ENCODE assay signal across 14 mouse cellular contexts in genomic region chr6:17409703-17410408, GRCm38 (mm10). TPM values are rescaled to one million over a fixed set of nuclear protein-coding genes. Genes with fewer than 3 reads are reported as not detected.
DNase-seq lines count a peak whose midpoint lies in the region; ATAC-seq and TF ChIP-seq lines count a peak whose summit lies in the region.
"Had no signal": no experiment of that assay in that cellular context is flagged by ENCODE, and none has a peak within 500 bp of the region (broad histone marks: within the 10 kb centered on the region; RNA-seq: fewer than 3 reads in every experiment).

No protein-coding gene starts in this region.

- TF ChIP-seq CTCF in liver, adult 2 months (IDR thresholded peaks at IDR 0.05; ENCODE audit: low read depth, low read length), result no peak
- TF ChIP-seq CTCF in MEL (IDR thresholded peaks at IDR 0.05 in 2 of 3, conservative IDR thresholded peaks at IDR 0.05 in 1 of 3; ENCODE audit: control insufficient read depth in 1 of 3, insufficient read depth in 1 of 3, low read depth in 2 of 3, low read length in 3 of 3, poor library complexity in 1 of 3, severe bottlenecking in 1 of 3), result no peak
- no peak for TF ChIP-seq CTCF in stomach, postnatal 0 days (IDR thresholded peaks at IDR 0.05; ENCODE audit: low read depth)
- TF ChIP-seq CTCF in midbrain, postnatal 0 days (IDR thresholded peaks at IDR 0.05), result no peak

- peak; percentile 55 for ATAC-seq in liver, embryonic 13.5 days (ENCODE audit: low read depth)
- ATAC-seq in stomach, postnatal 0 days (ENCODE audit: low FRiP score, low TSS enrichment), result no peak
- ATAC-seq in midbrain, postnatal 0 days (ENCODE audit: low FRiP score), result no peak

- H3K27me3 ChIP-seq in liver, adult 2 months (ENCODE audit: control insufficient read depth, insufficient read depth, low read length), result no peaks in the 10 kb centered on the region
- no peaks in the 10 kb centered on the region; a peak in 1 of 4 replicates for H3K27me3 ChIP-seq in MEL (ENCODE audit: control insufficient read depth in 1 of 2, insufficient read depth in 2 of 2, low read length in 2 of 2)
- H3K27me3 ChIP-seq in liver, embryonic 13.5 days, result no peaks in the 10 kb centered on the region
- no peaks in the 10 kb centered on the region for H3K27me3 ChIP-seq in stomach, postnatal 0 days (ENCODE audit: control insufficient read depth, insufficient read depth, low read length)
- H3K27me3 ChIP-seq in midbrain, postnatal 0 days (ENCODE audit: insufficient read depth, low read length), result no peaks in the 10 kb centered on the region
- H3K27me3 ChIP-seq: embryonic facial prominence, embryonic 13.5 days; kidney, embryonic 15.5 days had no signal

- no peak overlapping the region for H3K9ac ChIP-seq in liver, adult 2 months (ENCODE audit: low read depth, low read length)
- H3K9ac ChIP-seq in MEL (ENCODE audit: control insufficient read depth, low read depth, low read length, poor library complexity, severe bottlenecking), result no peak overlapping the region
- H3K9ac ChIP-seq in liver, embryonic 13.5 days, result no peak overlapping the region
- H3K9ac ChIP-seq in stomach, postnatal 0 days (ENCODE audit: low read length), result no peak overlapping the region
- no peak overlapping the region for H3K9ac ChIP-seq in midbrain, postnatal 0 days (replicated peaks; ENCODE audit: low read length, poor library complexity, severe bottlenecking)
- H3K9ac ChIP-seq: embryonic facial prominence, embryonic 13.5 days; kidney, embryonic 15.5 days had no signal

- no peak overlapping the region for H3K4me2 ChIP-seq in liver, embryonic 13.5 days
- no peak overlapping the region for H3K4me2 ChIP-seq in stomach, postnatal 0 days (replicated peaks; ENCODE audit: low read depth)
- no peak overlapping the region for H3K4me2 ChIP-seq in midbrain, postnatal 0 days (ENCODE audit: low read depth, low read length, poor library complexity, severe bottlenecking)
- H3K4me2 ChIP-seq: embryonic facial prominence, embryonic 13.5 days; kidney, embryonic 15.5 days had no signal

- TF ChIP-seq POLR2A in liver, adult 2 months (IDR thresholded peaks at IDR 0.05; ENCODE audit: extremely low read depth, insufficient read depth, low read length), result no peak
- TF ChIP-seq POLR2A in MEL (IDR thresholded peaks at IDR 0.05; ENCODE audit: control insufficient read depth in 1 of 2, insufficient read depth in 1 of 2, low read depth in 1 of 2, low read length in 2 of 2, poor library complexity in 1 of 2), result no peak

- H3K4me3 ChIP-seq in liver, adult 2 months (ENCODE audit: insufficient read depth, low read depth, low read length), result no peak overlapping the region
- H3K4me3 ChIP-seq in MEL (ENCODE audit: control insufficient read depth in 1 of 2, insufficient read depth in 1 of 2, low read depth in 2 of 2, low read length in 2 of 2), result no peak overlapping the region
- H3K4me3 ChIP-seq in liver, embryonic 13.5 days (replicated peaks), result no peak overlapping the region
- H3K4me3 ChIP-seq in stomach, postnatal 0 days (ENCODE audit: low read depth, low read length), result no peak overlapping the region
- H3K4me3 ChIP-seq in midbrain, postnatal 0 days (ENCODE audit: low read depth, low read length), result no peak overlapping the region
- H3K4me3 ChIP-seq: embryonic facial prominence, embryonic 13.5 days; kidney, embryonic 15.5 days had no signal

- H3K36me3 ChIP-seq in liver, adult 2 months (ENCODE audit: control insufficient read depth, insufficient read depth, low read length), result no peaks in the 10 kb centered on the region
- peaks cover 0 to 3% of the 10 kb centered on the region in 2 experiments; a peak in 2 of 4 replicates for H3K36me3 ChIP-seq in MEL (ENCODE audit: control insufficient read depth in 1 of 2, insufficient read depth in 2 of 2, low read length in 2 of 2)
- no peaks in the 10 kb centered on the region for H3K36me3 ChIP-seq in liver, embryonic 13.5 days
- no peaks in the 10 kb centered on the region for H3K36me3 ChIP-seq in stomach, postnatal 0 days (ENCODE audit: control insufficient read depth, insufficient read depth, low read length)
- no peaks in the 10 kb centered on the region for H3K36me3 ChIP-seq in midbrain, postnatal 0 days (ENCODE audit: insufficient read depth, low read length)
- H3K36me3 ChIP-seq: embryonic facial prominence, embryonic 13.5 days; kidney, embryonic 15.5 days had no signal

- no peaks in the 10 kb centered on the region for H3K9me3 ChIP-seq in MEL (replicated peaks; ENCODE audit: insufficient read depth, low read length)
- no peaks in the 10 kb centered on the region for H3K9me3 ChIP-seq in liver, embryonic 13.5 days (replicated peaks)
- no peaks in the 10 kb centered on the region for H3K9me3 ChIP-seq in stomach, postnatal 0 days (ENCODE audit: control insufficient read depth, low read length)
- no peaks in the 10 kb centered on the region for H3K9me3 ChIP-seq in midbrain, postnatal 0 days (ENCODE audit: low read length)
- H3K9me3 ChIP-seq: embryonic facial prominence, embryonic 13.5 days; kidney, embryonic 15.5 days had no signal

- no peaks in the 10 kb centered on the region for H3K79me2 ChIP-seq in liver, adult 2 months (ENCODE audit: control insufficient read depth, insufficient read depth, low read length)
- H3K79me2 ChIP-seq in MEL (ENCODE audit: control insufficient read depth, insufficient read depth, low read length, poor library complexity), result no peaks in the 10 kb centered on the region

- 84% methylated on average over 9 of the region's 9 CpGs for WGBS in liver, adult 2 months
- WGBS in liver, embryonic 13.5 days (ENCODE audit: insufficient replicate concordance), result 18% methylated on average over 9 of the region's 9 CpGs
- WGBS in stomach, postnatal 0 days, result 56% methylated on average over 9 of the region's 9 CpGs
- 85% methylated on average over 9 of the region's 9 CpGs for WGBS in midbrain, postnatal 0 days

- TF ChIP-seq EP300 in MEL (IDR thresholded peaks at IDR 0.05; ENCODE audit: low read depth in 1 of 2, low read length in 2 of 2), result no peak
- TF ChIP-seq EP300 in stomach, postnatal 0 days (optimal IDR thresholded peaks at IDR 0.05), result no peak

- peak; percentile 13 for DNase-seq in liver, adult 2 months (ENCODE audit: extremely low read depth, low read depth, low spot score)
- no peak for DNase-seq in liver
- peak; percentile 74 for DNase-seq in MEL (ENCODE audit: low read depth, low spot score)
- no peak for DNase-seq in liver, embryonic 13.5 days
- DNase-seq in monocyte, adult 2 months (ENCODE audit: low read depth in 1 of 2, low spot score in 2 of 2), result peak; percentile 12 to 65
- no peak for DNase-seq in thymus, adult 18-20 months
- no peak for DNase-seq in stomach, postnatal 0 days (ENCODE audit: low spot score)
- DNase-seq in midbrain, postnatal 0 days (ENCODE audit: low spot score), result no peak
- DNase-seq: cerebellum, adult 11 months; cerebellum, postnatal 36 days; heart, adult 11 months; right cerebral cortex, adult 18-20 months had no signal

- no peaks in the 10 kb centered on the region for H3K4me1 ChIP-seq in liver, adult 2 months (ENCODE audit: control insufficient read depth, insufficient read depth, low read length)
- no peaks in the 10 kb centered on the region; a peak in 1 of 4 replicates for H3K4me1 ChIP-seq in MEL (ENCODE audit: control insufficient read depth in 1 of 2, insufficient read depth in 2 of 2, low read length in 2 of 2)
- H3K4me1 ChIP-seq in liver, embryonic 13.5 days (replicated peaks), result no peaks in the 10 kb centered on the region
- H3K4me1 ChIP-seq in stomach, postnatal 0 days (replicated peaks; ENCODE audit: control insufficient read depth, insufficient read depth), result no peaks in the 10 kb centered on the region
- H3K4me1 ChIP-seq in midbrain, postnatal 0 days (ENCODE audit: insufficient read depth, low read length), result no peaks in the 10 kb centered on the region
- H3K4me1 ChIP-seq: embryonic facial prominence, embryonic 13.5 days; kidney, embryonic 15.5 days had no signal

- no peak for TF ChIP-seq RAD21 in MEL (IDR thresholded peaks at IDR 0.05; ENCODE audit: low read depth, low read length)

- H3K27ac ChIP-seq in liver, adult 2 months (replicated peaks; ENCODE audit: insufficient read depth, low read depth, low read length), result no peak overlapping the region
- no peak overlapping the region for H3K27ac ChIP-seq in MEL (ENCODE audit: control insufficient read depth, low read depth, low read length)
- no peak overlapping the region for H3K27ac ChIP-seq in liver, embryonic 13.5 days
- no peak overlapping the region for H3K27ac ChIP-seq in stomach, postnatal 0 days (replicated peaks)
- no peak overlapping the region for H3K27ac ChIP-seq in midbrain, postnatal 0 days (ENCODE audit: low read depth, low read length)
- H3K27ac ChIP-seq: embryonic facial prominence, embryonic 13.5 days; kidney, embryonic 15.5 days had no signal

TF ChIP-seq in MEL, 35 proteins besides CTCF, POLR2A, EP300 and RAD21:
- TF ChIP-seq KAT2A (conservative IDR thresholded peaks at IDR 0.05; ENCODE audit: low read depth, low read length) (no peak), MAX (IDR thresholded peaks at IDR 0.05; ENCODE audit: low read length) (0 out of 2 replicates have a peak, but pooled peaks have one; percentile 35), GATA1 (IDR thresholded peaks at IDR 0.05; ENCODE audit: low read depth, low read length) (no peak), ETS1 (IDR thresholded peaks at IDR 0.05; ENCODE audit: low read depth, low read length) (no peak), CHD1 (IDR thresholded peaks at IDR 0.05; ENCODE audit: low read depth, low read length) (no peak), USF1 (IDR thresholded peaks at IDR 0.05; ENCODE audit: low read depth, low read length) (peak; percentile 59), UBTF (IDR thresholded peaks at IDR 0.05; ENCODE audit: borderline replicate concordance, insufficient read depth, low read depth, low read length) (no peak), RCOR1 (IDR thresholded peaks at IDR 0.05; ENCODE audit: low read depth, low read length) (no peak), ZNF384 (IDR thresholded peaks at IDR 0.05; ENCODE audit: low read depth, low read length) (0 out of 2 replicates have a peak, but pooled peaks have one; percentile 23), TAL1 (IDR thresholded peaks at IDR 0.05; ENCODE audit: low read length) (no peak)

RNA-seq across cellular contexts. Expression of gene Met, which starts 53.7 kb away (rescaled TPM):
- 67.7 and 72.0 TPM in 2 replicates for total RNA-seq in liver, adult 2 months (2014; rRNA removed)
- 13.5 and 13.9 TPM in 2 replicates for polyA plus RNA-seq in liver, adult 2 months (2012; rRNA removed)
- total RNA-seq in MEL (2012; rRNA removed), result not detected in 2 replicates
- polyA plus RNA-seq in MEL (2012; ENCODE audit: insufficient read depth in 1 of 2, insufficient read length in 2 of 2, low read depth in 1 of 2, low replicate concordance in 2 of 2, missing spikeins in 1 of 2), result not detected
- polyA plus RNA-seq in liver, embryonic 13.5 days (2015; fragmentation: Nextera tagmentation; extraction: Ambion mirVana), result 3.4 and 4.5 TPM in 2 replicates
- 4.0 and 4.5 TPM in 2 replicates for polyA plus RNA-seq in stomach, postnatal 0 days (2015; fragmentation: Nextera tagmentation; extraction: Ambion mirVana)
- 3.0 and 3.2 TPM in 2 replicates for total RNA-seq in midbrain, postnatal 0 days (2014; rRNA removed)
- 0.46 and 0.47 TPM in 2 replicates for polyA plus RNA-seq in midbrain, postnatal 0 days (2015; fragmentation: Nextera tagmentation; extraction: Ambion mirVana)

Comparison
In these comparisons a context has a peak if more than half of its experiments do, and no peak if none do; other contexts are left out.
1. DNase-seq: peak in liver, adult 2 months (single experiment), MEL (single experiment) and monocyte, adult 2 months (2 of 2); none in liver (single experiment), liver, embryonic 13.5 days (single experiment), thymus, adult 18-20 months (0 of 2), stomach, postnatal 0 days (single experiment) and midbrain, postnatal 0 days (single experiment).